Mouse (Mus musculus): ENCODE results near the gene Lrch2. TPM values are rescaled to one million over a fixed set of nuclear protein-coding genes. Genes with fewer than 3 reads are reported as not detected.
A peak's percentile ranks its signal among the peaks of the same experiment; 100 is the strongest.
"Not testable (repeated sequence)": the region's sequence is repeated elsewhere in the genome, so short reads cannot be mapped to it uniquely, and the experiment has no call there.

Gene Lrch2
- total RNA-seq (2014; rRNA removed) (21.4 and 35.6 TPM in 2 replicates), polyA plus RNA-seq (2015; fragmentation: Nextera tagmentation; extraction: Ambion mirVana) (6.3 and 8.3 TPM in 2 replicates)

GRCm38 (mm10) chrX:147553421-147554201, at the start of gene Lrch2:
TSS of gene Lrch2 (minus strand) at chrX:147554081.
- H3K4me1 ChIP-seq (ENCODE audit: insufficient read depth, low read length): no peaks in the 10 kb centered on the region
- H3K4me3 ChIP-seq (ENCODE audit: low read depth, low read length): peak within 1 kb of the TSS; percentile 53
- peak; percentile 93 for ATAC-seq (ENCODE audit: low FRiP score)
- H3K9me3 ChIP-seq (ENCODE audit: low read length): no peaks in the 10 kb centered on the region
- peak within 1 kb of the TSS; percentile 84 for H3K27ac ChIP-seq (ENCODE audit: low read depth, low read length)
- peak within 1 kb of the TSS; percentile 74 for H3K9ac ChIP-seq (replicated peaks; ENCODE audit: low read length, poor library complexity, severe bottlenecking)
- WGBS: 19% methylated on average over 37 of the region's 50 CpGs
- H3K36me3 ChIP-seq (ENCODE audit: insufficient read depth, low read length): no peaks in the 10 kb centered on the region
- no peaks in the 10 kb centered on the region for H3K27me3 ChIP-seq (ENCODE audit: insufficient read depth, low read length)
- TF ChIP-seq CTCF (IDR thresholded peaks at IDR 0.05): no peak
- H3K4me2 ChIP-seq (ENCODE audit: low read depth, low read length, poor library complexity, severe bottlenecking): peak within 1 kb of the TSS; percentile 46
- DNase-seq (ENCODE audit: low spot score): peak; percentile 70

GRCm38 (mm10) chrX:147540934-147541870, 12.7 kb downstream of the Lrch2 start:
- Histone ChIP-seq H3K4me2 (ENCODE audit: low read depth, low read length, poor library complexity, severe bottlenecking) (no peak overlapping the region), H3K4me3 (ENCODE audit: low read depth, low read length) (no peak overlapping the region), H3K9me3 (ENCODE audit: low read length) (no peaks in the 10 kb centered on the region), H3K9ac (replicated peaks; ENCODE audit: low read length, poor library complexity, severe bottlenecking) (no peak overlapping the region), H3K4me1 (ENCODE audit: insufficient read depth, low read length) (no peaks in the 10 kb centered on the region), H3K27ac (ENCODE audit: low read depth, low read length) (no peak overlapping the region), H3K36me3 (ENCODE audit: insufficient read depth, low read length) (no peaks in the 10 kb centered on the region), H3K27me3 (ENCODE audit: insufficient read depth, low read length) (no peaks in the 10 kb centered on the region)
- WGBS: 64% methylated on average over 11 of the region's 11 CpGs
- ATAC-seq (ENCODE audit: low FRiP score) (no peak), DNase-seq (ENCODE audit: low spot score) (no peak)
- no peak for TF ChIP-seq CTCF (IDR thresholded peaks at IDR 0.05)

- DNase-seq (ENCODE audit: low spot score): no peak
- Histone ChIP-seq H3K27ac (ENCODE audit: low read depth, low read length) (no peak overlapping the region), H3K36me3 (ENCODE audit: insufficient read depth, low read length) (no peaks in the 10 kb centered on the region), H3K4me1 (ENCODE audit: insufficient read depth, low read length) (no peaks in the 10 kb centered on the region), H3K9me3 (ENCODE audit: low read length) (no peaks in the 10 kb centered on the region), H3K27me3 (ENCODE audit: insufficient read depth, low read length) (no peaks in the 10 kb centered on the region), H3K9ac (replicated peaks; ENCODE audit: low read length, poor library complexity, severe bottlenecking) (no peak overlapping the region), H3K4me3 (ENCODE audit: low read depth, low read length) (no peak overlapping the region), H3K4me2 (ENCODE audit: low read depth, low read length, poor library complexity, severe bottlenecking) (no peak overlapping the region)
- no peak for TF ChIP-seq CTCF (IDR thresholded peaks at IDR 0.05)
- ATAC-seq (ENCODE audit: low FRiP score): no peak
These were observed 15.5 kb downstream of the Lrch2 start for GRCm38 (mm10) chrX:147538377-147538776.

GRCm38 (mm10) chrX:147537117-147537516, 16.8 kb downstream of the Lrch2 start:
- WGBS: 64% methylated on average over 3 of the region's 3 CpGs
- not testable (repeated sequence) for H3K27me3 ChIP-seq (ENCODE audit: insufficient read depth, low read length); H3K4me1 ChIP-seq (ENCODE audit: insufficient read depth, low read length); DNase-seq (ENCODE audit: low spot score); H3K36me3 ChIP-seq (ENCODE audit: insufficient read depth, low read length); ATAC-seq (ENCODE audit: low FRiP score); H3K4me2 ChIP-seq (ENCODE audit: low read depth, low read length, poor library complexity, severe bottlenecking); H3K9ac ChIP-seq (replicated peaks; ENCODE audit: low read length, poor library complexity, severe bottlenecking); H3K27ac ChIP-seq (ENCODE audit: low read depth, low read length); H3K9me3 ChIP-seq (ENCODE audit: low read length); H3K4me3 ChIP-seq (ENCODE audit: low read depth, low read length)

GRCm38 (mm10) chrX:147535616-147536015, 18.3 kb downstream of the Lrch2 start:
- Histone ChIP-seq H3K36me3 (ENCODE audit: insufficient read depth, low read length) (no peaks in the 10 kb centered on the region), H3K27me3 (ENCODE audit: insufficient read depth, low read length) (no peaks in the 10 kb centered on the region), H3K27ac (ENCODE audit: low read depth, low read length) (no peak overlapping the region), H3K9me3 (ENCODE audit: low read length) (no peaks in the 10 kb centered on the region), H3K9ac (replicated peaks; ENCODE audit: low read length, poor library complexity, severe bottlenecking) (no peak overlapping the region), H3K4me2 (ENCODE audit: low read depth, low read length, poor library complexity, severe bottlenecking) (no peak overlapping the region), H3K4me1 (ENCODE audit: insufficient read depth, low read length) (no peaks in the 10 kb centered on the region), H3K4me3 (ENCODE audit: low read depth, low read length) (no peak overlapping the region)
- no peak for ATAC-seq (ENCODE audit: low FRiP score)
- no peak for TF ChIP-seq CTCF (IDR thresholded peaks at IDR 0.05)
- no peak for DNase-seq (ENCODE audit: low spot score)
- WGBS: 79% methylated on average over 2 of the region's 2 CpGs

GRCm38 (mm10) chrX:147531675-147532074, 22.2 kb downstream of the Lrch2 start:
- Histone ChIP-seq H3K36me3 (ENCODE audit: insufficient read depth, low read length) (no peaks in the 10 kb centered on the region), H3K27ac (ENCODE audit: low read depth, low read length) (no peak overlapping the region), H3K9ac (replicated peaks; ENCODE audit: low read length, poor library complexity, severe bottlenecking) (no peak overlapping the region), H3K4me2 (ENCODE audit: low read depth, low read length, poor library complexity, severe bottlenecking) (no peak overlapping the region), H3K4me3 (ENCODE audit: low read depth, low read length) (no peak overlapping the region), H3K4me1 (ENCODE audit: insufficient read depth, low read length) (no peaks in the 10 kb centered on the region), H3K27me3 (ENCODE audit: insufficient read depth, low read length) (no peaks in the 10 kb centered on the region), H3K9me3 (ENCODE audit: low read length) (no peaks in the 10 kb centered on the region)
- no peak for ATAC-seq (ENCODE audit: low FRiP score)
- no peak for DNase-seq (ENCODE audit: low spot score)
- TF ChIP-seq CTCF (IDR thresholded peaks at IDR 0.05): no peak
- 55% methylated on average over 4 of the region's 4 CpGs for WGBS

Data from midbrain, postnatal 0 days (tissue).